Mouse (Mus musculus) hindlimb bud, embryonic 11.5 days (tissue): Measurements from ENCODE around the gene Tlr2.
"Not testable (repeated sequence)": the region's sequence is repeated elsewhere in the genome, so short reads cannot be mapped to it uniquely, and the experiment has no call there.

Source experiments
- DNase-seq: peaks from one replicate; pipeline ENCODE4 v3.0.0-alpha.2; 2012; ENCODE audit warnings: low read depth, low spot score; ENCODE audit errors: extremely low spot score

Tlr2 gene

DNA sequence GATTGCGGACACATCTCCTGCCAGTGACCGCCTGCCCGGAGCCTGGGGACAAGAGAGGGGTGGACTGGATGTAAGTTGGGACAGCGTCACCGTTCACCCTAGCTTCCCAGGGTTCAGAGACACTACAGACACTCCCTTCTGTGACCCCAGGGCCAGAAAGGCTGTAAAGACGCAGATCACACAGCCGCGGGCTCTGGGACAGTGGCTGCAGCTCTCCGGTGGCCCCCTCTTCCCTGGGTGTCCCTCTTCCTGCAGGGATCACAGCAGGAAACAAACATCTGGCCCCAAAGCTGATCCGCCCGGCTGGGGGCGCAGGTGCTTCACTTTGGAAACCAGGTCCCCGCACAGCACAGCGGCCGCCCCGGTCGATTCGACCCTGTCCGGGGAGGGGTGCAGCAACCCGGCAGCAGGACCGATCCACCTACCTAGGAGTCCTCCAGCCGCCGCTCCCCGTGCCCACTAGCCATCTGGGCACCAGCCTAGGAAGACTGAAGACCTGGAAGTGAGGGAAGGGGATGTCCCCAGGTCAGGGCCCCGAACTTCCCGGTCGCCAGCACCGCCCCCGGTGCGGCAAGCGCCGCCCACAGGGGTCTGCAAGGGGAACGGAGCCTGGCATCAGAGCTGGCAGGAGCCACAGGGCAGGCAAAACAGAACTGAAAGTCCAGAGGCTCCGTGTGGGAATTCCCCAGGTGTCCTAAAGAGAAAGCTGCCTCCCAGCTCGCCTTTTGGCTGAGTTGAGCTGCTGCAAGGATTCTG is at the start of gene Tlr2:
Gene Tlr2, minus strand, starts transcription at position 673 of the 756 bp plus-strand sequence.
- DNase-seq = no peak

DNA sequence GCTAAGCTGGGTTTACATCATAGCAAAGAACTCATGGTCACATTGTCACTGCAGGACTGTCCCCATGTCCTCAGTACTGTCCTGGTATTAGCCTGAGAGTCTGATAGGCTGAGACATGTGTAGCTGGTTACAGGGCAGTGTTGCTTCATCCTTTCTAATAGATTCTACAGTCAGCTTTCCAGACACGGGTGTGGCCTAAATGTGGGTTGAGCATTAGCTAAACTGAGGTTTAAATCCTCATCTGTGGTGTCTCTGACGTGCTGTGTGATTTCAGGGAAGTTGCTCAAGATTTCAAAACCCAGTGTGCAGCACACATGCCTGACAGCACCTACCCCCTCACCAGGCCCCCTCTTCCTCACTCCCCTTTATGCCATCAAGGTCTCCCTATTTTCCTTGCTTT is 43.6 kb upstream of the Tlr2 start:
- no peak for DNase-seq

DNA sequence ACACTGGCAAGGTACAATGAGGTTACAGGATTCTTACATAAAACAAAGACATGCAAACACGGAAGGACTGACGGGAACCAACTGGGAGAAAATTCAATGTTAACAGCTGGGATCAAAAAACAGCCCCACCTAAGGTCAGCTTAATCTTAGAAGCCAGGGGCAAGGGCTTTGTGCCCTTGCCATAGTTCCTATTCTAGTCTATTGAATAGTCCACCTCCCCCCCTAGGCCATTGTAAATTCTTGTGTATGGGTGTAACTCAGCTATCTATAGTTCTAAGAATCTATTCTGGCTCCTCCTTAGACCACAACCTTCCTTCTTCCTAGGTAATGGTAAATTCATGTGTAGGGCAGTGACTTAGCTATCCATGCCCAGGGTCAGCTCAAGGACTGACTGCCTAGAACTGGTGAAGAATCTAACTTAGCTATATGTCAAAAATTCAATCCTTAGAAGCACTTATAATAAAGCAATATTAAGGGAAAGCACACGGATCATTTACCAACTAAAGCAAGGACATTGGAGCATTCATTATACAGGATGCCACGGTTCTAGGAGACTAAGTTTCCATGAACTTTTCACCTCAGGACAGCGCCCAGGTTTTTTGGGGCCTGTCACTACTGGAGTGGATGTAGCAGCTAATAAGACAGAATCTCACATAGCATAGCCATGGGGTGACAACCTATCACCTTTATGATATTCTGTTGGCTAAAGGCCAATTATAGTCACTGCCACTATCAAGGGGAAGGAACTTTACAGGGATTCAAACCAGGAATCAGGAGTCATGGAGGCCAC is 37.9 kb upstream of the Tlr2 start:
- DNase-seq = not testable (repeated sequence)

DNA sequence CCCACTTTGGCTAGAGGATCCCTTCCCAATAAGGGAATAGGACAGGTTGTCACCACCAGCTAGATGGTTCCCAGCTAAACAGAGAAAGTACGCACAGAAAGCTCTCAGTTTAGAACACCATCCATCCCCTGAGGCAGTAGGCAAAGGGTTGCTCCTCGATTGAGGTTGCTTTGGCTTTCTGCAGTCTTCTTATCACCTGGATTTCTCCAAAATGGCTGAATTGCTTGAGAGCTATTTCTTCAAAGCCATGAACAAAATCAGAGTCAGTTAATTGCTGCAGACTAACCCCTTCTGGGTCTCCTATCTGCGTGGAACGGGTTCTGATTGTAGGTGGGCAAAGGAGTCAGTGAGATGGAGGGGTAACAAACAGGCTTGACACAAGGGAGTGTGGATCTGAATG is 37.2 kb upstream of the Tlr2 start:
- no peak for DNase-seq

DNA sequence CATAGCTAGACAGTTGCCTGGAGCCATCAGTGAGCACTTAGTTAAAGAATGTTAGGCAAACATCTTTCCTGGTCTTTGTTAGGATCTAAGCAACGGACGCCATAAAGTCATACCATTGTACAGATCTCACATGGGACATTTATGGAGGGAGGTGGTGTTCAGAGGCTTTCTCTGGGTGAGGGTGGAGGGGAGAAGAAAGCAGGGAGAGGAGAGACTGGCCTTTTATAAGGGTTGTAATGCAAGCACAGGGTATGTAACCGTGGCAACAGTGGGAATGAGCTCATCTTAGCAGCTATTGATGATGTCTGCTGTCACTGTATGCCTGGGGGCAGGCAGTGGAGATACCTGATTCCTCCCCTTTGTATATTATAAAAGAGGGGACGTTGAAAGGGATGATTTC is 34.7 kb upstream of the Tlr2 start:
- no peak for DNase-seq

DNA sequence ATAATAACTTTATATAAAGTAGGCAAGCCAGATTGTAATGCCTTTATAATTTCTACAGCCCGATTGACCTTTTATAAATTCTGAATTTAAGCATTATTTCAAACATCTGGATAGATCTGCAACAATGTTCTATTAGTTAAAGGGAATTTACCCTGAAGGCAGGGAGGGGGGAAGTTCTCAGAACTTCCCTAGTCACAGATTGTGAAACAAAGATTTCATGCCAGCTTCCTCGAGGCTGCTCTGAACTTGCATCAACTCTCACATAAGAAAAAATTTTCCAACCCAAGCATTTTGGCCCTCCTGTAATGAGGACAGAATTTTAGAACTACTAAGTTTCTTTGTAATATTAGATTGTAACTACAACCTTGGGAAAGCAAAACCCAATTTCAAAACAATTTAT is 33.5 kb upstream of the Tlr2 start:
- not testable (repeated sequence) for DNase-seq

DNA sequence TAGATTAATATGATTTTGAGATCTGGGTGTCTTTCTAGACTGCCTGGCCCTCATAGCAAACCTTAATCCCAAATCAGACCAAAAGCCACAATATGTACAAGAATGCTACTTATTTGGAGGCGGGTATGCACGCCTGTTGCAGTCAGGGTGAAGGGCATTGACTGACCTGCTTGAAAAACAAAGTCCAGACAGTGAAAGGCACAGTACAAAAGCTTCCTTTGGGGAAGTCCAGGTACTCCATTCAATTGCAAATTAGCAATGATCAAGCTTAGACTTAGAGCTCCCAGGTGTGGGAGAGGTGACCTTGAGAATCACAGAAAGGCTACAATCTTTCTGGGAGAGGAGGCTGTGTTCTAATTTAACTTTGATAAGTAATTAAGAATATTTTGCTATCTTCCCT is 31.3 kb upstream of the Tlr2 start:
- not testable (repeated sequence) for DNase-seq

DNA sequence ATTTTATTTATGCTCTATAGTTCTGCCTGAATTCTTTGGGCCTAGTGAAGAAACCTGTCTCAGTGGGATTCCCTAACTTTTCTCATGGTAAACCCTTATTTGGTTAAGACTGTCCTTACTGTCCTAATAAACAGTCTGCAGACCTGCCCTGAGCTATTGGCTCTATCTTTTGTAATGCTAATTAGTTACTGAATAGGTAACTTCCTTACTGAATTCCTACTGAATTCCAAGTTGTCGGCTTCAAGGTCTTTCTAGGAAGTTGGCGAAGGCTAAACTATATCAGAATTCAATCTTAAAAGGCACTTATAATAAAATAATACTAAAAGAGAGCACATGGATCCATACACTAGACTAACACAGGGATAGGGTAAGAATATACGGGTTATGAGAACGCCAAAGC is 30.4 kb upstream of the Tlr2 start:
- not testable (repeated sequence) for DNase-seq

DNA sequence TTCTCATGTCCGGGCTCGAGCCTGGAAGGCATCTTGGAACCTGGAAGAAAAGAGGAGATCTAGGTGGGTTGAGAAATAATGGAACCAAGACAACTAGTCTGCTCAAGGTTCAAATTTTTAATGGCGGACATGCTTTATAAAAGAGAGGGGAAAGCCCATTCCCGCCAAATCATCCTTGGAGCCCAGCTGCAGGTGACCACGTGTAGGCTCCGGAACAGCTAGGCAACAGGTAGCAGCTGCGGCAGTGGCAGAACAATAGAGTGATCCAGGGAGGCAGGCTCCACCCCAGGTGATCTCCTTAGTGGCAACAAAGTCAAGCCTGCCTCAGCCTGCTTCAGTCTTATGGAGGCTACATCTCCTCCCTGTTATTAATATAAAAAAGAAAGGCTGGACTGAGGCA is 30.0 kb upstream of the Tlr2 start:
- not testable (repeated sequence) for DNase-seq

DNA sequence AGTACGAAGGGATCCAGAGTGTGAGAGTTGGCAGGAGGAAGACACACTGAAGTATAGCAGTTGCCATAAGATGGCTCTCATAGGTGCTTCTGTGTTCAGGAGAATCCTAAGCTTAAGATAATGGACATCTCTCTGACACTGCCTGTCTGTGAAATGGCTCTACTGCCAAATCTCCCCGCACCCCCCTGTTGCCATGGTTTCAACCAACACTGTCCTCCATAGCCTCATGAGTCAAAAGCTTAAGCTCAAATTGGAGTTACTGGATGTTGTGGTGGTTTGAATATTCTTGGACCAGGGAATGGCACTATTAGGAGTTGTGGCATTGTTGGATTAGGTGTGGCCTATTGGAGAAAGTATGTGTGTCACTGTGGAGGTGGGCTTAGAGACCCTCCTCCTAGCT is 28.2 kb upstream of the Tlr2 start:
- DNase-seq = no peak

DNA sequence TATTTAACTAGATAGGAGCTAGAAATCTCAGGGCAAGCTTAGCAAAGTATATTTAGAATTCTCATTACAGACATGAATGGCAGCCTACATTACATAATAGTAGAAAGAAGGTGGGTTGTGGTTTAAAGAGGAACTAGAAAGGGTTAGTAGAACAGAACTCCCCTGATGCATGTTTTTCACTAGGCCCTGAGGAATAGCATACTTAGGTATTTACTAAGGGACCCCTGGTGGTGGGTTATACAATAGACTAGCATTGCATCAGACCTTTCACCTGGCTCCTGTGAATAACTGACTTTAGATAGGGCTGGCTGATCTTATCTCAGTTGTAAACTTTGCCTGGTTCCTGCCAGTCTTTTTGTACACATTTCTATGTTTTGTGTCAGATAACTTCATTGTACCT is 25.5 kb upstream of the Tlr2 start:
- DNase-seq = not testable (repeated sequence)

DNA sequence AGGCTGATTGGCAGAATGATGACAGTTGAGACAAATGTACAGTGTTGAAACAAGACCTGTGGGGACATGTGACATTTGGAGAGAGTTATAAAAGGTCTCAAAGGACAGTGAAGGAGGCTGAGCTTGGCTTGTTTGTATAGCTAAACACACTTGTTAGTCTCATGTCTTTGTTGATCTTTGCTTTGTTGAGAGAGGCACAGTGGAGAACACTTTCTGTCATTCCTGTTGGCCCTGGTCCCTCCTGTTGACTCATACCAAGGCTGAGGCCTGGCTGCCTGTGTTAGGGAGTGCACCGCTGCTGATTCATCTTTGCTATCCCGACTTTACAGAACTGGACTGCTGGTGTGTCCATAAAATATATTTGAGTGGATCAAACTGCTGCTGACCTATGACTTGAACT is 23.6 kb upstream of the Tlr2 start:
- no peak for DNase-seq

DNA sequence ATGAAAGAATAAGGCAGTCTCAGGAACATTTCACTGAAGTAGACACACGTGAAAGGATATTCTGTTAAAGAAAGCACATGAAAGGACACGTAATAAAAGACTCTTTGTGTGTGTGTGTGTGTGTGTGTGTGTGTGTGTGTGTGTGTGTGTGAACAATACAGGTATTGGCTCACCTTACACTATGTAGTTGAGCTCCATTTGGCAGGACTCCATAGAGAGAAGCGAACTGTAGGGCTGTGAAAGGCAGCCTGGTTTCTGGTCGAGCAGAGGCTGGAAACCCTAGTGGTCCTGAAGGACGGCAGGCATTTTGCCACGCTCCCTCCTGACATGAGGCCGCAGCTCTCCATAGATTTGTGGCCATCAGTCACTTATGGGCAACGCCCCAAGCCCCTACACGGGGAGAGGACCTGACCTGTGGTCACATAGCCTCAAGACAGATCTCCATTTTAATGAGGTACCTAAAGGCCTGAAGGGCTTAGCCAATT is 22.5 kb upstream of the Tlr2 start:
- no peak for DNase-seq

DNA sequence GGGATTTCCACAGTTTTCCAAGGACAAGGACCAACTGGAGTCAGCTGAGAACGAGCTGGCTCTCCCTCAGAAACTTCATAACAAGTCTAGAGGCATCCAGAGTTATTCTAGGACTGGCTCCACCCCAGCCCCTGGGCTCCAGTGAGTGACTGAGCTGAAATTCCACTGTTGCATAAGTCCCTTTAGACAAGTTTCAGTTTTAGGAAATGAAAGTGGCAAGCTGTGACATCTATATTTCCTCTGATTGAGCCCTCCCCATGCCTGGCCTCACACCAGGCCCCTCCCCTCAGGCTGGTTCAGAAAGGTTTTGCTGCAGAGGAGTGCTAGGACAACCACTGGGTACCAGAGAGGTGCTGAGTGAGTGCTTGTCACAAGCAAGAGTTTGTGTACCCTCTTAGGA is 21.4 kb upstream of the Tlr2 start:
- DNase-seq = no peak

DNA sequence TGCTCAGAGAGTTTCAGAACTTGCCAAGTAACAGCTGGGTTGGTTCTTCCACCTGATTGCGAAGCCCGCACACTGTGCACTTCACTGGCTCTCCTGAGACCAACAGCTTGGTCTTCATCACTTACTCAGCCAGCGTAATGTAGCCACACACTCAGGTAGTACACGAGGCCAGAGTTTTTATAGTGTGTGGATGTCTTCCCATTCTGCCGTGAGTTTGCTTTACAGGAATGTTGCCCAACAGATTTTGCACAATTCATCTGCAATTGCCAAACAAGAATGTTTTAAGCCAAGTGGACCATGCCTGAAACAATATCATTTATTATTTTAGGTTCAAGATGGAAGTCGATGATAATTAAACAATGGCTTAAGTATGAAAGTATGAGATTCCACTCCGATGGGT is 18.0 kb upstream of the Tlr2 start:
- no peak for DNase-seq

DNA sequence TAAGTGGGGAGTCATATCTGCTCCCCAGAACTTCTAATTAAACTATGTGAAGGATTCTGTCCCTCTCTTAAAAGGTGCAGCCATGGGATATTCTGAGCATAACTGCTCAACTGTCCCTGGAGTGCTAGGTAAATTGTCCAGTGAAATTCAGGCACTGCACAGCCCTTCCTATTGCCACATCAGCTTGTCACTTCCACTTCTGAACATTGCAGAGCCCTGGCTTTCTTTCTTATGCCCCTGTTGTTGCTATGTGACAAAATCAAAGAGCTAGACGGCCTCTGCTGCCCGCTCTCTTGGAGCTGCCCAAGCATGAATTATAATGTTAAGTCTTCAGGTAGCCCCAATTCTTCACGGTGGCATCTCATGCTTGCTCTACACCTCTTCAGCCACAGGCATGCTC is 17.5 kb upstream of the Tlr2 start:
- no peak for DNase-seq

DNA sequence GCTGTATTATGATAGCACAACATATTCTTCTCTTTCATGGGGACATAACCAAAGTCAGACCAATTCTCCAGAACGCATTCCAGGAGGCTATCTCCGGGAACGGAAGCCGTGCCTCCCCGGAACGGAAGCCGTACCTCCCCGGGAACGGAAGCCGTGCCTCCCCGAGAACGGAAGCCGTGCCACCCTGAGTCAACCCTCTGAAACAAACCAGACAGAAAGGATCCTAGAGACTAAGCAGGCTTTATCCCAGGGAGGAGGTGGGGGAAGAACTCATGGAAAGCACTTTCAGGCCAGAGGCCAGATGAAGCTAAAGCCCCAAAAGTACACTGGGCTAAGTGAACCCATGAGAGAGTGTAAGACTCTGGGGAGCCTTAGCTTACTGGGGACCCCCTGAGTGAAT is 16.1 kb upstream of the Tlr2 start:
- DNase-seq = no peak

DNA sequence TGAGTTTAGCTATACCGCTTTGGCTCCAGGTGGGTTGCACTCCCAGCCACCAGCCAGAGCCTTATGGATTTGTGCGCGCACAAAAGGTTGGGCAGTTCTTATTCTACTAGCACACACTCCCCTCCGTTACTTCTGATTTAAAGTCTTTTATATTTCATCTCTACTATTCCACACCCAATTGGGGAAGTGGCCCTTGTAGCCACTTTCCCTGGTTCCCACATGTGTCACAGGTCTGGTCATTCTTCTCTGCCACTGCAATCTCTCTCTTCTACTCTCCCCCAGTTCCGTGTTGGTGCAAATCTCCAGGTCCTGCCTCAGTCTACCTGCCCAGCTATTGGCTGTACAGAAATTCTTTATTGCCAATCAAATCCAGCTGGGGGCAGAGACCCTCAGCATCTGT is 14.1 kb upstream of the Tlr2 start:
- DNase-seq = no peak

DNA sequence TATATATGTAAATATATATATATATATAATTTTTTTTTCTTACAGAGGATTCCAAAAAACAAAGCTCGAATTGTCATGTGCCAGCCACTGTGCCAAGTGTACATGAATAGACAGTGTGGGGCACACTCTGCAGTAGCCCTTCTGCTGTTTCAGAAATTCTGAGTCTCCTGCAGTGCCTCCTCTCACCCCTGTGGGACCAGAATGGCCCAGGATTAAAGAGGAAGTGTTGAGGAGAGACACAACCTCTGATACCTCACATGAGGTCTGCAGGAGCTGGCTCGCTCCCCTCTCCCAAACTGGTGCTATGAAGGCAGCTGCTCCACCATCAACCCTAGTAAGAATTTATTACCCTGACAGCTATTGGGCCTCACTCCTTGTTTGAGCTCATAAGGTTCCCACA is 7.8 kb upstream of the Tlr2 start:
- no peak for DNase-seq

DNA sequence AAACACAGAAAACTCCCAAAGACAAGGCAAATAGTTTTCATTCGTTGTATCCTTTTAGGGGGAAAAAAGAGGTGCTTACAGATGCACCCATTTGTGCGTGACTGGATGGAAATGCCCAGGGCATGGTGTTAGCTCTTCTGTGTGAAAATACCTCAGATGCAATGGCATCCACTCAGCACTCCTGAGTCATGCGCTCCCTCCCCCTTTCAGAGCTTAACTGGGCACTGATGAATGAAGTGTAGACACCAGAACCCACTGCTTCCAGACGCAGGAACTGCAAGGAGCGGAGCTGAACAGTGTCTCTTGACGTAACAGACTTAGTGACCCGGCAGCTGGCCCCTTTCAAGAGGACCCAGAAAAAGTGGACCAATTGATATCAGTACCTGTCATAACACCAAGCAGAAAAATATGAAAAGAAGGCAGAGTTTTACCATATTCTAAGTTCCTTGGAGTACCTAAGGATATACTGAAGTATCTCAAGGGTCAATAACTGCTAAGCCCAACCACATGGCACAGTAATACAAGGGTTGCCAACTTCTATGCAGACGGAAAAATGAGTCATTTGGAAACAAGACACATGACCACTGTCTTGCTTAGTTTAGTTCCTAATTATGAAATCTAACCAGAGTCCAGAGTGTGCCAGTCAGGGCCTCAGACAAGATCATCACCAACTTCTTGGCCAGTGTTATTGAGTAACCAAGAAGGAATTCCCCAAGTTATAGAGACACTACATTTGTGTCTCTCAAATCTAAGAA is 3.4 kb upstream of the Tlr2 start:
- DNase-seq = no peak

DNA sequence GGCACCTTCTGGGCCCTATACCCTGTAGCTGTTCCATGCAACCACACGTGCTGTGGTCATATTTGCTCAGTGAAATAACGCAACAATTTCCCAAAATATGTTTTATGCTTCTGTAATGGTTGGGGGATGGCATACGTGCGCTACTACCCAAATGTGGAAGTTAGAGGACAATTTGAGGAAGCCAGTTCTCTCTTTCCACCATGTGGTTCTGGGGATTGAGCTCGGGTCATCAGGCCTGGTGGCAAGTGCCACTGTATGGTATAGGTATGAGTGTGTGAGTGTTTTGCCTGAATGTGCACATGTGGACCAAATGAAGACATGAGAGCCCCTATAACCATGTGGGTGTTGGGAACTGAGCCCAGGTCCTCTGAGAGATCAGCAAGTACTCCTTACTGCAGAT is 2.1 kb downstream of the Tlr2 start:
- no peak for DNase-seq

DNA sequence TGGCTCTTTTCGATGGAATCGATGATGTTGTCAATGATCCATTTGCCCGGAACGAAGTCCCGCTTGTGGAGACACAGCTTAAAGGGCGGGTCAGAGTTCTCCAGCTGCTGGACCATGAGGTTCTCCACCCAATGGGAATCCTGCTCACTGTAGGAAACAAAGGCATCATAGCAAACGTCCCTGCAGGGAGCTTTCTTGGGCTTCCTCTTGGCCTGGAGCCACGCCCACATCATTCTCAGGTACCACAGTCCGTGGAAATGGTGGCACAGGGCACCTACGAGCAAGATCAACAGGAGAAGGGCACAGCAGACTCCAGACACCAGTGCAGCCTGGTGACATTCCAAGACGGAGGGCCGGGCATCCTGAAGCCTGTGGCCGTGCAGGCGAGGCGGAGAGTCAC is 4.9 kb downstream of the Tlr2 start:
- DNase-seq = no peak
